12 mouse cellular contexts compared by ENCODE assay signal in the genomic region with DNA sequence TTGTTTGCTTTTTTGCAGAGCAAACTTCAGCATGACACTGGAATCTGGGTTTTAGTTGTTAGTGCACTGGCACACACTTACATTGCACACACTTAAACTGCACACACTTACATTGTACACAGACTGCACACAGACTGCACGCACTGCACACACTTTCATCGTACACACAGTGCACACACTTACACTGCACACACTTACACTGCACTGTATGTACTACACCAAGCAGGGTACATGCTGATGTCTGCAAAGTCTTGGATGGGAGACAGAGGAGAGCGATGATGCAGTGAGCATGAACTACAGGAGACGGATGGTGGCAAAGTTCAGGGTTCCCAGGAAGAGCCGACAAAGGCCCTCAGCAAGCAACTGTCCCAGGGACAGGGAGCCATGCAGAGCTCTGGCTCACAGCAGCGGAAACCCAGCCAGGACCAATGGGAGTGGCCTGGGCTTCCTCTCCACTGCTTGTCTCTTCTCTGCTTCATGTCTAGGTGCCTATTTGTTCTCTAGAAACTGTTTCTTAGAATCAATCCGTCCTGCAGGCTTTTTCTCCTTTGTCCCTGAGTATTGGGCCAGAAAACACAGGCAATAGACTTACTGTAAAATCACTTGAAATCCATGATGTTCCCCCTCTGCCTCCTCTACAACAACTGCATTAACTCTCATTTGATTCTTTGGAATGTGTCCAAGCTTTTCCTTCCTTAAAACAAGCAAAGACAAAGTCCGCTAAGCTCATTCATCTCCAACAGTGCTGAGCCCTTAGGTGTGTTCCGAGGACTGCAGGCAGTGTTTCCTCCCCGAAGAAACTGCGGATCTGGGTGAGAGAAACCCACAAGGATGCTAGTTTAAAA. TPM values are rescaled to one million over a fixed set of nuclear protein-coding genes. Genes with fewer than 3 reads are reported as not detected.
DNase-seq lines count a peak whose midpoint lies in the region; ATAC-seq lines count a peak whose summit lies in the region.
"Had no signal": no experiment of that assay in that cellular context is flagged by ENCODE, and none has a peak within 500 bp of the region (broad histone marks: within the 10 kb centered on the region; RNA-seq: fewer than 3 reads in every experiment).

No protein-coding gene starts in this region.

- 0 out of 2 replicates have a peak overlapping the region, but pooled peaks have one; percentile 0 for H3K9ac ChIP-seq in hindbrain, embryonic 14.5 days
- H3K9ac ChIP-seq in hindbrain, embryonic 11.5 days (ENCODE audit: low read depth, low read length), result no peak overlapping the region
- H3K9ac ChIP-seq: hindbrain, embryonic 12.5 days had no signal

- no peaks in the 10 kb centered on the region for H3K36me3 ChIP-seq in hindbrain, embryonic 14.5 days (replicated peaks; ENCODE audit: control insufficient read depth, insufficient read depth)
- H3K36me3 ChIP-seq in hindbrain, embryonic 11.5 days (ENCODE audit: control insufficient read depth, insufficient read depth, low read length), result no peaks in the 10 kb centered on the region
- H3K36me3 ChIP-seq: hindbrain, embryonic 12.5 days had no signal

- WGBS in hindbrain, embryonic 14.5 days, result 58% methylated on average over 11 of the region's 11 CpGs
- WGBS in hindbrain, embryonic 11.5 days, result 78% methylated on average over 11 of the region's 11 CpGs

- no peak overlapping the region for H3K4me2 ChIP-seq in hindbrain, embryonic 14.5 days (replicated peaks)
- H3K4me2 ChIP-seq in hindbrain, embryonic 11.5 days (replicated peaks; ENCODE audit: low read depth, low read length), result no peak overlapping the region
- H3K4me2 ChIP-seq: hindbrain, embryonic 12.5 days had no signal

- H3K9me3 ChIP-seq in hindbrain, embryonic 14.5 days (ENCODE audit: control insufficient read depth, low read length), result no peaks in the 10 kb centered on the region
- no peaks in the 10 kb centered on the region for H3K9me3 ChIP-seq in hindbrain, embryonic 11.5 days (ENCODE audit: control insufficient read depth, low read length)
- H3K9me3 ChIP-seq: hindbrain, embryonic 12.5 days had no signal

- H3K4me1 ChIP-seq in hindbrain, embryonic 14.5 days (replicated peaks; ENCODE audit: control insufficient read depth, insufficient read depth, low read length), result 0 out of 2 replicates have a peak, but pooled peaks cover 5% of the 10 kb centered on the region
- no peaks in the 10 kb centered on the region for H3K4me1 ChIP-seq in hindbrain, embryonic 11.5 days (replicated peaks; ENCODE audit: control insufficient read depth, insufficient read depth, low read length)

- H3K27ac ChIP-seq in hindbrain, embryonic 14.5 days, result no peak overlapping the region
- no peak overlapping the region for H3K27ac ChIP-seq in hindbrain, embryonic 11.5 days (ENCODE audit: low read depth, low read length)
- H3K27ac ChIP-seq: hindbrain, embryonic 12.5 days had no signal

- DNase-seq in adrenal gland, postnatal 14 days, result peak; percentile 37
- no peak for DNase-seq in adrenal gland, postnatal 25 days
- no peak for DNase-seq in hindbrain, embryonic 14.5 days (ENCODE audit: low spot score)
- DNase-seq in hindbrain, embryonic 11.5 days (ENCODE audit: low spot score), result no peak
- peak; percentile 28 for DNase-seq in Muller cell, postnatal 12 days (ENCODE audit: inconsistent ontology term)
- DNase-seq in kidney, adult 9 months, result peak; percentile 19
- DNase-seq in layer of hippocampus, adult 8-10 months (ENCODE audit: low spot score in 2 of 2), result no peak
- DNase-seq in urinary bladder, adult 2 months (ENCODE audit: low spot score), result no peak
- DNase-seq: cerebellum, adult 8-10 months had no signal

- H3K27me3 ChIP-seq in hindbrain, embryonic 14.5 days (ENCODE audit: control insufficient read depth, insufficient read depth, low read length), result no peaks in the 10 kb centered on the region
- H3K27me3 ChIP-seq in hindbrain, embryonic 11.5 days (ENCODE audit: control insufficient read depth, insufficient read depth, low read length), result no peaks in the 10 kb centered on the region
- H3K27me3 ChIP-seq: hindbrain, embryonic 12.5 days had no signal

- no peak overlapping the region for H3K4me3 ChIP-seq in hindbrain, embryonic 14.5 days (replicated peaks; ENCODE audit: low read length)
- no peak overlapping the region for H3K4me3 ChIP-seq in hindbrain, embryonic 11.5 days (ENCODE audit: low read depth, low read length)
- H3K4me3 ChIP-seq: hindbrain, embryonic 12.5 days had no signal

- peak; percentile 51; the same call in 1 of the 2 replicates for ATAC-seq in hindbrain, embryonic 14.5 days (ENCODE audit: low FRiP score)
- no peak for ATAC-seq in hindbrain, embryonic 11.5 days (ENCODE audit: low FRiP score)

RNA-seq across cellular contexts. Expression of a gene that starts 20.1 kb away (rescaled TPM):
- not detected in 2 replicates for total RNA-seq in adrenal gland, postnatal 14 days (2021)
- not detected in 2 replicates for total RNA-seq in adrenal gland, postnatal 25 days (2021)
- 0.18 TPM in 1 of 2 replicates, not detected in the other for polyA plus RNA-seq in hindbrain, embryonic 14.5 days (2014; fragmentation: Nextera tagmentation; extraction: Ambion mirVana)
- 0.25 and 0.86 TPM in 2 replicates for polyA plus RNA-seq in hindbrain, embryonic 11.5 days (2014; fragmentation: Nextera tagmentation; extraction: Ambion mirVana)
- not detected for total RNA-seq in layer of hippocampus, adult 8-10 months (2022)
- polyA plus RNA-seq in urinary bladder, adult 2 months (2012; rRNA removed), result 0.11 TPM in 1 of 2 replicates, not detected in the other
- total RNA-seq: ES-E14; liver, adult 2 months had no signal
- polyA plus RNA-seq: liver, adult 2 months had no signal

Comparison
In these comparisons a context has a peak if more than half of its experiments do, and no peak if none do; other contexts are left out.
1. DNase-seq: peak in adrenal gland, postnatal 14 days (single experiment), Muller cell, postnatal 12 days (single experiment) and kidney, adult 9 months (single experiment); none in adrenal gland, postnatal 25 days (single experiment), hindbrain, embryonic 14.5 days (single experiment), hindbrain, embryonic 11.5 days (single experiment), layer of hippocampus, adult 8-10 months (0 of 2) and urinary bladder, adult 2 months (single experiment).